ENCODE assay signal across 8 mouse cellular contexts in genomic region chr19:38086948-38087551, GRCm38 (mm10). TPM values are rescaled to one million over a fixed set of nuclear protein-coding genes. Genes with fewer than 3 reads are reported as not detected.
DNase-seq lines count a peak whose midpoint lies in the region; ATAC-seq and TF ChIP-seq lines count a peak whose summit lies in the region.

No protein-coding gene starts in this region.

- no peaks in the 10 kb centered on the region for H3K27me3 ChIP-seq in midbrain, embryonic 16.5 days (ENCODE audit: control insufficient read depth, insufficient read depth, low read depth, low read length)

- H3K9ac ChIP-seq in ES-E14 (ENCODE audit: insufficient read depth, low read depth, low read length, poor library complexity, severe bottlenecking): peak overlapping the region; percentile 26; the same call in 1 of the 2 replicates
- no peak overlapping the region for H3K9ac ChIP-seq in midbrain, embryonic 16.5 days (ENCODE audit: low read depth, low read length)

- 54% methylated on average over 11 of the region's 11 CpGs for WGBS in midbrain, embryonic 16.5 days

- intact Hi-C loops in heart, postnatal 36 days (cut with DNase I): loop anchor here (5.0 to 10.0 kb wide), 2 partner anchors 115 to 268 kb away; no protein-coding TSS in a partner anchor
- intact Hi-C loops in left cerebral cortex, postnatal 10 days (cut with DNase I): loop anchor here (10.0 kb wide), 1 partner anchor 108 kb away; no protein-coding TSS in a partner anchor

- in situ Hi-C loops in ES-E14 (cut with MboI; ENCODE audit: low sequenced_read_pairs in 2 of 2, unreplicated experiment in 2 of 2): no loop called here

- TF ChIP-seq POLR2A in embryonic fibroblast, embryonic 13.5 days (IDR thresholded peaks at IDR 0.05; ENCODE audit: low read depth, low read length): no peak

- H3K4me3 ChIP-seq in ES-E14 (ENCODE audit: insufficient read depth in 1 of 2, low read depth in 1 of 2, low read length in 2 of 2, poor library complexity in 1 of 2, severe bottlenecking in 1 of 2): no peak overlapping the region
- H3K4me3 ChIP-seq in embryonic fibroblast, embryonic 13.5 days (ENCODE audit: insufficient read depth, low read length): no peak overlapping the region
- no peak overlapping the region for H3K4me3 ChIP-seq in midbrain, embryonic 16.5 days (ENCODE audit: low read depth, low read length)

- DNase-seq in A20 (ENCODE audit: low read depth, low spot score): peak; percentile 18
- no peak for DNase-seq in ES-E14 (ENCODE audit: low read depth, low spot score)
- peak; percentile 13 to 20 for DNase-seq in heart, postnatal 36 days
- peak; percentile 7 to 55 for DNase-seq in left cerebral cortex, postnatal 10 days (ENCODE audit: extremely low spot score in 1 of 2, low spot score in 2 of 2)
- peak; percentile 36 for DNase-seq in yolk sac, embryonic 10.5 days (ENCODE audit: low spot score)

- peaks cover 0 to 2% of the 10 kb centered on the region in 2 experiments; a peak in 1 of 4 replicates for H3K4me1 ChIP-seq in ES-E14 (ENCODE audit: control insufficient read depth in 2 of 2, insufficient read depth in 2 of 2, low read length in 2 of 2, poor library complexity in 1 of 2)
- H3K4me1 ChIP-seq in embryonic fibroblast, embryonic 13.5 days (ENCODE audit: control insufficient read depth, insufficient read depth, low read length): peaks cover 8% of the 10 kb centered on the region
- H3K4me1 ChIP-seq in midbrain, embryonic 16.5 days (ENCODE audit: control insufficient read depth, insufficient read depth, low read length): no peaks in the 10 kb centered on the region

- H3K36me3 ChIP-seq in ES-E14 (ENCODE audit: control insufficient read depth, insufficient read depth, low read length, poor library complexity, severe bottlenecking): no peaks in the 10 kb centered on the region
- no peaks in the 10 kb centered on the region for H3K36me3 ChIP-seq in midbrain, embryonic 16.5 days (ENCODE audit: control insufficient read depth, insufficient read depth, low read length)

- ATAC-seq in midbrain, embryonic 16.5 days: peak; percentile 68; the same call in 1 of the 2 replicates
- ATAC-seq in megakaryocyte, adult 5-6 weeks (ENCODE audit: poor library complexity, severe bottlenecking): no peak

- H3K27ac ChIP-seq in ES-E14 (ENCODE audit: insufficient read depth, low read depth, low read length, poor library complexity, severe bottlenecking): no peak overlapping the region
- no peak overlapping the region for H3K27ac ChIP-seq in embryonic fibroblast, embryonic 13.5 days (ENCODE audit: insufficient read depth, low read length)
- no peak overlapping the region for H3K27ac ChIP-seq in midbrain, embryonic 16.5 days (ENCODE audit: low read length)

- no peaks in the 10 kb centered on the region for H3K9me3 ChIP-seq in ES-E14 (ENCODE audit: control insufficient read depth, insufficient read depth, low read depth, low read length)
- H3K9me3 ChIP-seq in midbrain, embryonic 16.5 days (replicated peaks; ENCODE audit: control insufficient read depth, low read length, poor library complexity, severe bottlenecking): no peaks in the 10 kb centered on the region

- peak; percentile 32; the same call in 1 of the 2 replicates for TF ChIP-seq CTCF in embryonic fibroblast, embryonic 13.5 days (IDR thresholded peaks at IDR 0.05; ENCODE audit: borderline replicate concordance, insufficient read depth, low read length)

- no peak overlapping the region for H3K4me2 ChIP-seq in midbrain, embryonic 16.5 days (ENCODE audit: low read length)

TF ChIP-seq in ES-E14, 5 proteins besides CTCF, POLR2A, EP300 and RAD21:
- no peak for TF ChIP-seq ZNF384 (IDR thresholded peaks at IDR 0.05; ENCODE audit: low read depth, low read length)
- TF ChIP-seq HCFC1 (IDR thresholded peaks at IDR 0.05; ENCODE audit: borderline replicate concordance, insufficient read depth, low read length): no peak
- TF ChIP-seq CHD2 (IDR thresholded peaks at IDR 0.05; ENCODE audit: low read depth, low read length): no peak
- no peak for TF ChIP-seq MAFK (IDR thresholded peaks at IDR 0.05; ENCODE audit: insufficient read depth, low read depth, low read length)
- no peak for TF ChIP-seq ZC3H11A (IDR thresholded peaks at IDR 0.05; ENCODE audit: borderline replicate concordance, low read depth, low read length)

RNA-seq across cellular contexts. Expression of gene Ffar4, which starts 9.8 kb away (rescaled TPM):
- total RNA-seq in ES-E14 (2012; rRNA removed): 0.22 and 0.90 TPM in 2 replicates
- polyA plus RNA-seq in embryonic fibroblast, embryonic 13.5 days (2011; ENCODE audit: insufficient read length, low read depth, missing spikeins): not detected in 2 replicates
- total RNA-seq in heart, postnatal 36 days (2021): under 1 TPM in 1 of 2 experiments, not detected in 1; 0.22 TPM
- total RNA-seq in left cerebral cortex, postnatal 10 days (2021): under 1 TPM in 1 of 2 experiments, not detected in 1; 0.24 TPM
- polyA plus RNA-seq in midbrain, embryonic 16.5 days (2015; fragmentation: Nextera tagmentation; extraction: Ambion mirVana): 0.30 and 0.34 TPM in 2 replicates
- 0.23 and 0.96 TPM in 2 replicates for total RNA-seq in megakaryocyte, adult 5-6 weeks (2015)
- 0.73 and 0.81 TPM in 2 replicates for total RNA-seq in megakaryocyte, adult 5-6 weeks (2017)

RNA-seq across cellular contexts. Expression of gene Cep55, which starts 32.2 kb away (rescaled TPM):
- 43.5 and 51.1 TPM in 2 replicates for total RNA-seq in ES-E14 (2012; rRNA removed)
- 17.4 and 24.0 TPM in 2 replicates for polyA plus RNA-seq in embryonic fibroblast, embryonic 13.5 days (2011; ENCODE audit: insufficient read length, low read depth, missing spikeins)
- under 1 TPM; 0.44 to 0.46 TPM for total RNA-seq in heart, postnatal 36 days (2021)
- 1 to 10 TPM in 1 of 2 experiments, under 1 TPM in 1; 0.83 to 1.0 TPM for total RNA-seq in left cerebral cortex, postnatal 10 days (2021)
- polyA plus RNA-seq in midbrain, embryonic 16.5 days (2015; fragmentation: Nextera tagmentation; extraction: Ambion mirVana): 2.8 and 4.1 TPM in 2 replicates
- 50.9 and 59.7 TPM in 2 replicates for total RNA-seq in megakaryocyte, adult 5-6 weeks (2015)
- total RNA-seq in megakaryocyte, adult 5-6 weeks (2017): 68.9 and 80.2 TPM in 2 replicates

RNA-seq across cellular contexts. Expression of gene Rbp4, which starts 38.0 kb away (rescaled TPM):
- 2.7 and 3.4 TPM in 2 replicates for total RNA-seq in ES-E14 (2012; rRNA removed)
- polyA plus RNA-seq in embryonic fibroblast, embryonic 13.5 days (2011; ENCODE audit: insufficient read length, low read depth, missing spikeins): 0.76 and 1.3 TPM in 2 replicates
- total RNA-seq in heart, postnatal 36 days (2021): 1 to 10 TPM; 1.7 to 3.5 TPM
- total RNA-seq in left cerebral cortex, postnatal 10 days (2021): 10 to 100 TPM; 12.5 to 13.9 TPM
- 4.7 and 4.8 TPM in 2 replicates for polyA plus RNA-seq in midbrain, embryonic 16.5 days (2015; fragmentation: Nextera tagmentation; extraction: Ambion mirVana)
- total RNA-seq in megakaryocyte, adult 5-6 weeks (2015): not detected in 2 replicates
- total RNA-seq in megakaryocyte, adult 5-6 weeks (2017): not detected in 2 replicates

RNA-seq across cellular contexts. Expression of gene Myof, which starts 43.7 kb away (rescaled TPM):
- 29.8 and 44.3 TPM in 2 replicates for total RNA-seq in ES-E14 (2012; rRNA removed)
- polyA plus RNA-seq in embryonic fibroblast, embryonic 13.5 days (2011; ENCODE audit: insufficient read length, low read depth, missing spikeins): 228 and 282 TPM in 2 replicates
- total RNA-seq in heart, postnatal 36 days (2021): 10 to 100 TPM; 10.3 to 10.8 TPM
- total RNA-seq in left cerebral cortex, postnatal 10 days (2021): 1 to 10 TPM; 7.2 to 7.8 TPM
- 1.4 and 1.9 TPM in 2 replicates for polyA plus RNA-seq in midbrain, embryonic 16.5 days (2015; fragmentation: Nextera tagmentation; extraction: Ambion mirVana)
- 11.1 and 12.2 TPM in 2 replicates for total RNA-seq in megakaryocyte, adult 5-6 weeks (2015)
- total RNA-seq in megakaryocyte, adult 5-6 weeks (2017): 6.0 and 9.0 TPM in 2 replicates

RNA-seq across cellular contexts. Expression of gene Pde6c, which starts 45.5 kb away (rescaled TPM):
- total RNA-seq in ES-E14 (2012; rRNA removed): not detected in 2 replicates
- not detected in 2 replicates for polyA plus RNA-seq in embryonic fibroblast, embryonic 13.5 days (2011; ENCODE audit: insufficient read length, low read depth, missing spikeins)
- total RNA-seq in heart, postnatal 36 days (2021): not detected
- total RNA-seq in left cerebral cortex, postnatal 10 days (2021): under 1 TPM; 0.39 to 0.58 TPM
- 0.24 TPM in 1 of 2 replicates, not detected in the other for polyA plus RNA-seq in midbrain, embryonic 16.5 days (2015; fragmentation: Nextera tagmentation; extraction: Ambion mirVana)
- not detected in 2 replicates for total RNA-seq in megakaryocyte, adult 5-6 weeks (2015)
- not detected in 2 replicates for total RNA-seq in megakaryocyte, adult 5-6 weeks (2017)

Comparison
In these comparisons a context has a peak if more than half of its experiments do, and no peak if none do; other contexts are left out.
1. RNA of gene Cep55, which starts 32.2 kb away (total RNA-seq): 50.9 to 80.2 TPM in megakaryocyte, adult 5-6 weeks and 43.5 to 51.1 TPM in ES-E14; 0.83 to 1.0 TPM in left cerebral cortex, postnatal 10 days and 0.44 to 0.46 TPM in heart, postnatal 36 days; every median in the first group is over 10 times any median in the second.